Mouse (Mus musculus): Measurements from ENCODE around the gene Zswim5. TPM values are rescaled to one million over a fixed set of nuclear protein-coding genes. Genes with fewer than 3 reads are reported as not detected.

Gene Zswim5
- polyA plus RNA-seq, 1 experiment: 2.6 TPM

DNA sequence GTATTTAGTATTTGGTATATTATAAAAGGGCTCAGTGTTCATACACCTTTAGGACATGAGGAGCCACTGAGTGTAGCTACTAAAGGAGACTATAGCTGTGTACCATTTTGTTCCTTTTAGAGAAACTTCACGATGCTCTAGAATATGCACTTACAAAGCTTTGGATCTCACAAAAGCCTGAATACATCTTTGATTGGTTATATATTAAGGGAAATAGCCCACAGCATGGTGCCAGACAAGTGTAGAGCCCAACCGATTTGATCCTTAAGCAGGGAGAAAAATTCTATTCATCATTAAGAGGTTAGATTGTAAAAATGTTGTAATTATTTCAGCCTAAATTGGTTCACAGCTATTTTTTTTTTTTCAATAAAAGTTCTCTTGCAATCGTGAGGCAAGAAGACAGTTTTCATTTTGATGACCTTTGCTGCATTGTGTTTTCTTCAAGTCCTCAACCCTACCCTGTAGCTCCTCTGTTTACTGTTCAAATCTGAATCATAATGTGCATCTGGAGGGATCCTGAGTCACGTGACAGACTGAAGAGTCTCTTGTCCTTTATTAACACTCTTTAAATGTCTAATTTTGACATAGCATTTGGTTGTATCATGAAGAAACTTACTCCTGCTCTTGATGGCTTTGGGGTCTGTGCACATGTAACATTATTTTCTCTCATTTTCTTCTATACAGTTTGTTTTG lies 33.5 kb downstream of the Zswim5 start:
- Histone ChIP-seq H3K4me3 (replicated peaks; ENCODE audit: extremely low read depth, low read depth, low read length) (no peak overlapping the region), H3K4me1 (ENCODE audit: control insufficient read depth, insufficient read depth, low read length) (no peaks in the 10 kb centered on the region)
- no peak for DNase-seq
- TF ChIP-seq CTCF (IDR thresholded peaks at IDR 0.05; ENCODE audit: insufficient read depth, low read length) (no peak), POLR2A (IDR thresholded peaks at IDR 0.05; ENCODE audit: borderline replicate concordance, extremely low read depth, low read depth, low read length) (no peak)
- WGBS: 66% methylated on average over 4 of the region's 4 CpGs

DNA sequence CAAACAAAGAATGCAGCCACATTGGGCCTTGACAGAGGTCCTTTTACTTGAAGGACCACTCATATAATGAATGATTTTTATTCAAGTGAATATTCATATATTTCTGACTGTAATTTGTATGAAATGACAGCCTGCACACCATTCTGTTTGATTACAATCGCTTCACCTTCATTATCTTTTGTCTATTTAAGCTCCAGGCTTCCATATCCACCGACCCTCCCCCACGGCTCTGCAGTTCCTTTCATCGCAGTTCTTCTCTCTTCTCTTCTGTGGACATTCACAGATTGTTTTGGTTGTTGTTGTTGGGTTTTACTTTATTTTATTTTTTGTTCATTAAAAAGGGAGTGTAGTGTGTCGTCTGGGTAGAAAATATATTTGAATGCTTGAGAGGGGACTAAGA lies 34.0 kb downstream of the Zswim5 start:
- Histone ChIP-seq H3K4me3 (replicated peaks; ENCODE audit: extremely low read depth, low read depth, low read length) (no peak overlapping the region), H3K4me1 (ENCODE audit: control insufficient read depth, insufficient read depth, low read length) (no peaks in the 10 kb centered on the region)
- DNase-seq: no peak
- WGBS: 72% methylated on average over 5 of the region's 5 CpGs
- TF ChIP-seq CTCF (IDR thresholded peaks at IDR 0.05; ENCODE audit: insufficient read depth, low read length) (no peak), POLR2A (IDR thresholded peaks at IDR 0.05; ENCODE audit: borderline replicate concordance, extremely low read depth, low read depth, low read length) (no peak)

DNA sequence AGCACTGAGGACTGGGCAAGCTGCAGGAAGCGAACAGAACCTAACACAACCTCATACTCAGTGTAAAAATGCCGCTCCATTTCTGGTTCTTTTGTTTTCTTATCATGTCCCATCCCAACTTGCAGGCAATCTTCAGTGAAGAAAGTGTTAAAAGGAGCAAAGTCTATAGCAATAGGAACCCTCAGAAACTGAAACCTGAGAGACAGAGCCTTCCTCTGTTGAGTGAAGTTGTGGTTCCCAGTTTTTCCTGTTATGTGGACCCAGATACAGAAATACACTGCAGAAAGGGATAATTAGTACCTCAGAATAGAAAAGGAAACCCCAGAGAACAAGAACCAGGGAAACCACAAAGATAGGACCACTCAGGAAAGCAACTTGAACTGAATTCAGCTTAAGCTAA lies 36.1 kb downstream of the Zswim5 start:
- TF ChIP-seq POLR2A (IDR thresholded peaks at IDR 0.05; ENCODE audit: borderline replicate concordance, extremely low read depth, low read depth, low read length) (no peak), CTCF (IDR thresholded peaks at IDR 0.05; ENCODE audit: insufficient read depth, low read length) (no peak)
- H3K4me3 ChIP-seq (replicated peaks; ENCODE audit: extremely low read depth, low read depth, low read length): no peak overlapping the region
- H3K4me1 ChIP-seq (ENCODE audit: control insufficient read depth, insufficient read depth, low read length): no peaks in the 10 kb centered on the region
- no peak for DNase-seq
- 82% methylated on average over 2 of the region's 2 CpGs for WGBS

DNA sequence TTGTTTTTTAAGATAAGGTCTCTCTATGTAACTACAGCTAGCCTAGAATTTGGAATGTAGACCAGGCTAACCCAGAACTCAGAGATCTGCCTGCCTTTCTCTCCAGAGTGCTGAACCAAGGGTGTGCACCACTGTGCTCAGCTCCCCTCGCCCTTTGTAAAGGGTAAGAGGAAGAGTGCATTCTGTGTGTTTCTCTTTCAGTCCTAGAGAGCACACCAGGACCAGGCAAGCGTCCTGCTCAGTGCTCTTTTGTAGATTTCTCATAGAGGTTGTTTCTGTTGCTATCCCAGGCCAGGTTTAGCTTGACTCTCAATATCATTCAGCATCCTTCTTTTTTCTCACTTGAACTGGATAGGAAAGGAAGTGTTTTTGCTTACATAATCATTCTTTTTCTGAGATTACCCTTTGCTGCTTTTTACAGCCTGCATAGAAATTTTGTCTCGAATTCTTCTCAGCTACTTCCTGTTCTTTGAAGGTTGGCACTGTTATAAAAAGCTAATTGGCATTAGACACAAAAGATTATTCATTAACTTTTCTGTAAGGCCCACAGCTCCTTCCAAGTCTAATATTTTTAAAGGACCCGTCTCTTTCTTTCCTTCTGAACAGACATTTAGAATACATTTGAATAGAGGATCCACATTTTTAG lies 51.0 kb downstream of the Zswim5 start:
- no peak for DNase-seq
- TF ChIP-seq CTCF (IDR thresholded peaks at IDR 0.05; ENCODE audit: insufficient read depth, low read length): no peak
- no peak for TF ChIP-seq POLR2A (IDR thresholded peaks at IDR 0.05; ENCODE audit: borderline replicate concordance, extremely low read depth, low read depth, low read length)
- no peaks in the 10 kb centered on the region for H3K4me1 ChIP-seq (ENCODE audit: control insufficient read depth, insufficient read depth, low read length)
- WGBS: 48% methylated on average over 4 of the region's 4 CpGs
- no peak overlapping the region for H3K4me3 ChIP-seq (replicated peaks; ENCODE audit: extremely low read depth, low read depth, low read length)

DNA sequence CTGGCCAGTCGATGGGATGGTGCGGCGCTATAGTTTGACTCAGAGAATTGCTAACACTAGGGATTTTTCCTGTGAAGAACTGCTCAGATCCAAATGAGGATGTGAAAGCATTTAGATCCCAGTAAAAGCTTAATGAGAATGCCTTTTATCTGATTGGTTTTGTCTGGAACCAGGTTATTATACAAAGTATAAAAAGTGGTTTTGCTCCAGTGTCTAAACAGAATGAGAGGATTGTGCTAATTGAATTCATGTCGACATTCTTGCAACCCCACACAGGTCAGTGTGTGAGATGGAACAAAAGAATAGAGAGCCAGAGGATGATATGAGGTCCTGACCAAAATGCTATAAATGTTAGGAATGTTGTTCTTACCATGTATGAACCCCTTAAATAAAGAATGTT lies 62.4 kb downstream of the Zswim5 start:
- TF ChIP-seq CTCF (IDR thresholded peaks at IDR 0.05; ENCODE audit: insufficient read depth, low read length) (no peak), POLR2A (IDR thresholded peaks at IDR 0.05; ENCODE audit: borderline replicate concordance, extremely low read depth, low read depth, low read length) (no peak)
- Histone ChIP-seq H3K4me3 (replicated peaks; ENCODE audit: extremely low read depth, low read depth, low read length) (no peak overlapping the region), H3K4me1 (ENCODE audit: control insufficient read depth, insufficient read depth, low read length) (no peaks in the 10 kb centered on the region)
- DNase-seq: no peak
- WGBS: 82% methylated on average over 4 of the region's 4 CpGs

DNA sequence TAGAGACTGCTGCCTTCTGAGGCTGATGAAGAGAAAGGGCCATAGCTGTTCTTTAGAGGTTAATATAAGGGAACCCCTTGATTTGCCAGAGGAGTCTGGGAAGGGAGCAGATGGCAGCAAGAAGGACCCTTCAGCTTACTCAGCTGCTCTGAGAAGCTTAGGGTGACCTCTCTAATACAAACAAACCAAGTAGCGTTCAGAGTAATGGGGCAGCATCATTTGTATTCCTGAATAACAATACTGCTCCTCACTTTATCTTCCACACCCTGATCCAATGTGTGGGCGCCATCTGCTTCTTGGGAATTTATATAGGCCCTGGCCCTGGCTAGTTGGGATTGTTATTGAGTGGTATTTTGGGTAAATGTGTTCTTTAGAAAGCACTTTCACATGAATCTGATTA lies 65.5 kb downstream of the Zswim5 start:
- no peak overlapping the region for H3K4me3 ChIP-seq (replicated peaks; ENCODE audit: extremely low read depth, low read depth, low read length)
- 61% methylated on average over 2 of the region's 2 CpGs for WGBS
- no peak for TF ChIP-seq POLR2A (IDR thresholded peaks at IDR 0.05; ENCODE audit: borderline replicate concordance, extremely low read depth, low read depth, low read length)
- no peak for TF ChIP-seq CTCF (IDR thresholded peaks at IDR 0.05; ENCODE audit: insufficient read depth, low read length)
- DNase-seq: no peak
- H3K4me1 ChIP-seq (ENCODE audit: control insufficient read depth, insufficient read depth, low read length): no peaks in the 10 kb centered on the region

DNA sequence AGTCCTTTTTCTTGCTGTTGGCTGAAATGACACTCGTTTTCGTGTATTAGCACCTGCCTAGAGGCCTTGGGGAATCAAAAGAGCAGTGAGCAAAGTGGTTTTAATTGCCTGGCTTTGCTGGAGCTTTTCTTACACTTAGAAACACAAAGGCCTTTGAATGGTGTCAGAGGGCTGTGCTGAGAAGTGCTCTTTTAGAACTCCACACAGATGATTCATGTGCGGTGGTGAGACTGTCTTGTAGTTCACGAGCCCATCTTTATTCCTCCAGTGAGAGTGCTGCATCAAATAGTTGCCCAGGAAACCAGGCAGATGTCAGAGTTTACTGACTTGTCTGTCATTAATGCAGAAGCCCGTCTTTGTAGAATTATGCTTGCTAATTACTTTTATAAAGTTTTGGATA lies 66.9 kb downstream of the Zswim5 start:
- H3K4me3 ChIP-seq (replicated peaks; ENCODE audit: extremely low read depth, low read depth, low read length): no peak overlapping the region
- TF ChIP-seq CTCF (IDR thresholded peaks at IDR 0.05; ENCODE audit: insufficient read depth, low read length) (no peak), POLR2A (IDR thresholded peaks at IDR 0.05; ENCODE audit: borderline replicate concordance, extremely low read depth, low read depth, low read length) (no peak)
- no peaks in the 10 kb centered on the region for H3K4me1 ChIP-seq (ENCODE audit: control insufficient read depth, insufficient read depth, low read length)
- whole genome bisulfite sequencing: 66% methylated on average over 5 of the region's 5 CpGs
- no peak for DNase-seq

DNA sequence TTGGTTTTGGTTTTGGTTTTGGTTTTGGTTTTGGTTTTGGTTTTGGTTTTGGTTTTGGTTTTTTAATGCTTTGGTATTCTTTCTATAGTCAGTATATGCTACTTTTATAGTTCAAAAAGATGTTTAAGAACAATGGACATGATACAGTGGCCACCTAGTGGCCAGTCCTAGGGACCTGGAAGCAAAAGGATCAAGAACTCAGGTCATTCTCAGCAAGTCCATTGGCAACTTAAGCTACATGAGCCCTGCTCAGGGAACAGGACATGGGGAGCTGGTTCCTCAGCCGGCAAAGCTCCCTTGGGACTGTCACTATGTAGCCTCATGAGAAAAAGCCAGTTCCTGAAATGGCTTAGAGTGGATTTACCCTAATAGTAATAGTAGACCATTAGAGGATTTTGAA lies 74.5 kb downstream of the Zswim5 start:
- Histone ChIP-seq H3K4me1 (ENCODE audit: control insufficient read depth, insufficient read depth, low read length) (no peaks in the 10 kb centered on the region), H3K4me3 (replicated peaks; ENCODE audit: extremely low read depth, low read depth, low read length) (no peak overlapping the region)
- TF ChIP-seq CTCF (IDR thresholded peaks at IDR 0.05; ENCODE audit: insufficient read depth, low read length) (no peak), POLR2A (IDR thresholded peaks at IDR 0.05; ENCODE audit: borderline replicate concordance, extremely low read depth, low read depth, low read length) (no peak)
- WGBS: 31% methylated on average over 1 of the region's 1 CpGs
- no peak for DNase-seq

DNA sequence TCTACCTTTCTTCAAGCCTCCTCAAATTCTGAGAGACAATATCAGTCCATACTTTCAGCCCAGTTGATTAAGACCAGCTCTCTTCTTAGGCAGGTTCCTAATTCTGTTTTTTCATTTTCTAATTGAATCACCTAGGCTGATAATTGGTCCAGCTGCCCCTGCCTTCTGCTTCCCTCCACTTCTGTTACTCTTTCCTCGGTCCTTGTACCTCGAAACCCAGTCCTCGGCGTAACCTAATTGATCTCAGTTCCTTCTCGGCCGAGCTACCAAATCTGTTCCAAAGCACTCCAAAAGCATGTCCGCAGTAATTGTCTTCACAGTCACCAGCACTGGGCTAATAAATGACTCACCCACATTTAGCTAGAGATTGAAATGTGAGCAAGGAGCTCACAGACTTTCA lies 77.8 kb downstream of the Zswim5 start:
- TF ChIP-seq POLR2A (IDR thresholded peaks at IDR 0.05; ENCODE audit: borderline replicate concordance, extremely low read depth, low read depth, low read length) (no peak), CTCF (IDR thresholded peaks at IDR 0.05; ENCODE audit: insufficient read depth, low read length) (no peak)
- WGBS: 92% methylated on average over 7 of the region's 7 CpGs
- DNase-seq: no peak

DNA sequence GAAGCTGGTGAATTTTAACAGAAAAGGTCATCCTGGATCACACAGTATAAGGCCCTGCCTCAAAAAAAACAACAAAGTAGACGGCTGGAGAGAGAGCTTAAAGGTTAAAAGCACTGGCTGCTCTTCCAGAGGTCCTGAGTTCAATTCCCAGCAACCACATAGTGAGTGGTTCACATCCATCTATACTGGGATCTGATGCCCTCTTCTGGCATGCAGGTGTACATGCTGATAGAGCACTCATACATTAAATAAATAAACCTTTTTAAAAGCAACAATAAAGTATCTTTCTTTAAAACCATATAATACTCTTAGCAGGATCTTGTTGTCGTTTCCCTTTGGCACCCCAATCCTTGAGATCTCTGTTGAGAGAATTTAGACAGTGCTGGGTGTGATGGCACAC lies 99.3 kb downstream of the Zswim5 start:
- DNase-seq: no peak
- H3K4me3 ChIP-seq (replicated peaks; ENCODE audit: extremely low read depth, low read depth, low read length): no peak overlapping the region
- TF ChIP-seq POLR2A (IDR thresholded peaks at IDR 0.05; ENCODE audit: borderline replicate concordance, extremely low read depth, low read depth, low read length) (no peak), CTCF (IDR thresholded peaks at IDR 0.05; ENCODE audit: insufficient read depth, low read length) (no peak)
- H3K4me1 ChIP-seq (ENCODE audit: control insufficient read depth, insufficient read depth, low read length): no peaks in the 10 kb centered on the region
- 57% methylated on average over 2 of the region's 2 CpGs for WGBS

More for the DNA sequence above, 77.8 kb downstream of the Zswim5 start:
- H3K4me1 ChIP-seq (ENCODE audit: control insufficient read depth, insufficient read depth, low read length): no peaks in the 10 kb centered on the region
- H3K4me3 ChIP-seq (replicated peaks; ENCODE audit: extremely low read depth, low read depth, low read length): no peak overlapping the region

Data from lung, adult 2 months (tissue).